Mouse (Mus musculus) embryonic facial prominence, embryonic 13.5 days (tissue): ENCODE data around the gene Pcdh11x. TPM values are rescaled to one million over a fixed set of nuclear protein-coding genes. Genes with fewer than 3 reads are reported as not detected.
"Not testable (repeated sequence)": the region's sequence is repeated elsewhere in the genome, so short reads cannot be mapped to it uniquely, and the experiment has no call there.

ENCODE experiments used
- ATAC-seq: fragments of 200-750 bp; cut with Nextera tagmentation; 2 replicates; pipeline ENCODE4 v1.8.0; 2017; ENCODE audit warnings: low read depth; ENCODE audit not compliant: insufficient number of reproducible peaks, insufficient read depth, low FRiP score, low TSS enrichment
- H3K27ac ChIP-seq: fragments of 300-500 bp; sonication (generic); 2 replicates; pipeline ENCODE4 v1.5.1; 2015; ENCODE audit warnings: moderate library complexity, mild to moderate bottlenecking, inconsistent platforms
- H3K27me3 ChIP-seq: fragments of 300-500 bp; sonication (generic); 2 replicates; pipeline ENCODE4 v1.6.1; 2015; ENCODE audit warnings: mild to moderate bottlenecking, inconsistent platforms
- H3K36me3 ChIP-seq: fragments of 300-500 bp; sonication (generic); 2 replicates; pipeline ENCODE4 v1.6.1; 2015; ENCODE audit warnings: mild to moderate bottlenecking, inconsistent platforms
- H3K4me1 ChIP-seq: fragments of 300-500 bp; sonication (generic); 2 replicates; pipeline ENCODE4 v1.6.1; 2015; ENCODE audit warnings: inconsistent platforms
- H3K4me2 ChIP-seq: fragments of 300-500 bp; sonication (generic); 2 replicates; pipeline ENCODE4 v1.6.1; 2015; ENCODE audit warnings: moderate library complexity, mild to moderate bottlenecking, inconsistent platforms
- H3K4me3 ChIP-seq: fragments of 300-500 bp; sonication (generic); 2 replicates; pipeline ENCODE4 v1.5.1; 2015; ENCODE audit warnings: mild to moderate bottlenecking, inconsistent platforms
- H3K9ac ChIP-seq: fragments of 300-500 bp; sonication (generic); 2 replicates; pipeline ENCODE4 v1.6.1; 2015; ENCODE audit warnings: mild to moderate bottlenecking, inconsistent platforms
- H3K9me3 ChIP-seq: fragments of 300-500 bp; sonication (generic); 2 replicates; pipeline ENCODE4 v1.6.1; 2016; ENCODE audit warnings: inconsistent platforms
- WGBS: fragments of 180-500 bp; shearing (Covaris S2); methylation state at CpG from one replicate; pipeline ENCODE4 v1.1.7; 2015; ENCODE audit warnings: mixed read lengths; 5-methylcytosine and 5-hydroxymethylcytosine counted together
- polyA plus RNA-seq: library from polyadenylated mRNA; unstranded; fragments of >200 nt; fragmentation: Nextera tagmentation; extraction: Ambion mirVana; gene quantifications from 2 replicates; pipeline ENCODE4 v1.2.1, GENCODE M21; 2015

Pcdh11x gene
- 10.7 and 12.3 TPM in 2 replicates for polyA plus RNA-seq

- WGBS = 12% methylated on average over 36 of the region's 40 CpGs
- Histone ChIP-seq H3K4me1 (no peaks in the 10 kb centered on the region), H3K36me3 (no peaks in the 10 kb centered on the region), H3K27ac (no peak within 1 kb of the TSS), H3K27me3 (peaks cover 14% of the 10 kb centered on the region), H3K4me3 (peak within 1 kb of the TSS; percentile 49), H3K9me3 (no peaks in the 10 kb centered on the region), H3K9ac (peak within 1 kb of the TSS; percentile 69), H3K4me2 (peak within 1 kb of the TSS; percentile 71)
- peak; percentile 74 for ATAC-seq
These were observed at the start of gene Pcdh11x for GRCm38 (mm10) chrX:120290011-120290899. Gene Pcdh11x (plus strand): TSS chrX:120290259.

GRCm38 (mm10) chrX:120260089-120260488 is 30.0 kb upstream of the Pcdh11x start:
- no peak overlapping the region for H3K9ac ChIP-seq
- no peaks in the 10 kb centered on the region for H3K4me1 ChIP-seq
- no peaks in the 10 kb centered on the region for H3K27me3 ChIP-seq
- no peak overlapping the region for H3K4me3 ChIP-seq
- 76% methylated on average over 2 of the region's 2 CpGs for WGBS
- no peak for ATAC-seq
- no peak overlapping the region for H3K27ac ChIP-seq
- no peak overlapping the region for H3K4me2 ChIP-seq
- no peaks in the 10 kb centered on the region for H3K36me3 ChIP-seq
- H3K9me3 ChIP-seq = no peaks in the 10 kb centered on the region

- Histone ChIP-seq H3K4me1 (no peaks in the 10 kb centered on the region), H3K9ac (no peak overlapping the region), H3K9me3 (no peaks in the 10 kb centered on the region), H3K27ac (no peak overlapping the region), H3K4me3 (no peak overlapping the region), H3K27me3 (no peaks in the 10 kb centered on the region), H3K4me2 (no peak overlapping the region), H3K36me3 (no peaks in the 10 kb centered on the region)
- ATAC-seq = no peak
These were observed 4.5 kb upstream of the Pcdh11x start for GRCm38 (mm10) chrX:120285522-120285921.

GRCm38 (mm10) chrX:120287502-120287901 is 2.6 kb upstream of the Pcdh11x start:
- H3K36me3 ChIP-seq = no peaks in the 10 kb centered on the region
- H3K9me3 ChIP-seq = no peaks in the 10 kb centered on the region
- no peaks in the 10 kb centered on the region for H3K4me1 ChIP-seq
- H3K4me2 ChIP-seq = no peak overlapping the region
- H3K4me3 ChIP-seq = no peak overlapping the region
- 18% methylated on average over 1 of the region's 1 CpGs for WGBS
- peaks cover 9% of the 10 kb centered on the region for H3K27me3 ChIP-seq
- no peak for ATAC-seq
- H3K27ac ChIP-seq = no peak overlapping the region
- H3K9ac ChIP-seq = no peak overlapping the region

- ATAC-seq = no peak
- H3K9ac ChIP-seq = peak overlapping the region; percentile 69
- WGBS = 20% methylated on average over 18 of the region's 18 CpGs
These were observed 831 bp downstream of the Pcdh11x start for GRCm38 (mm10) chrX:120290900-120291280.

GRCm38 (mm10) chrX:120291696-120292095 is 1.6 kb downstream of the Pcdh11x start:
- Histone ChIP-seq H3K9me3 (no peaks in the 10 kb centered on the region), H3K4me2 (peak overlapping the region; percentile 71), H3K4me1 (no peaks in the 10 kb centered on the region), H3K27me3 (peaks cover 14% of the 10 kb centered on the region), H3K9ac (no peak overlapping the region; the same call in 1 of the 2 replicates), H3K27ac (no peak overlapping the region), H3K4me3 (peak overlapping the region; percentile 49), H3K36me3 (no peaks in the 10 kb centered on the region)
- WGBS = 17% methylated on average over 13 of the region's 13 CpGs
- no peak for ATAC-seq

More at GRCm38 (mm10) chrX:120290900-120291280, 831 bp downstream of the Pcdh11x start:
- Histone ChIP-seq H3K4me3 (peak overlapping the region; percentile 49), H3K4me1 (no peaks in the 10 kb centered on the region), H3K9me3 (no peaks in the 10 kb centered on the region), H3K36me3 (no peaks in the 10 kb centered on the region), H3K4me2 (peak overlapping the region; percentile 71), H3K27me3 (peaks cover 14% of the 10 kb centered on the region), H3K27ac (no peak overlapping the region)

- Histone ChIP-seq H3K36me3 (no peaks in the 10 kb centered on the region), H3K27ac (no peak overlapping the region), H3K9ac (peak overlapping the region; percentile 59), H3K9me3 (no peaks in the 10 kb centered on the region), H3K27me3 (peaks cover 14% of the 10 kb centered on the region), H3K4me1 (no peaks in the 10 kb centered on the region), H3K4me3 (peak overlapping the region; percentile 49), H3K4me2 (peak overlapping the region; percentile 71)
- peak; percentile 43; the same call in 1 of the 2 replicates for ATAC-seq
- 8% methylated on average over 41 of the region's 46 CpGs for WGBS
These were observed 3.0 kb downstream of the Pcdh11x start for GRCm38 (mm10) chrX:120292832-120293750.

- no peak overlapping the region for H3K27ac ChIP-seq
- H3K36me3 ChIP-seq = no peaks in the 10 kb centered on the region
- no peaks in the 10 kb centered on the region for H3K9me3 ChIP-seq
- ATAC-seq = no peak
- H3K27me3 ChIP-seq = no peaks in the 10 kb centered on the region
- H3K4me3 ChIP-seq = no peak overlapping the region
- no peak overlapping the region for H3K4me2 ChIP-seq
- 61% methylated on average over 2 of the region's 2 CpGs for WGBS
- no peaks in the 10 kb centered on the region for H3K4me1 ChIP-seq
- H3K9ac ChIP-seq = no peak overlapping the region
These were observed 11.6 kb downstream of the Pcdh11x start for GRCm38 (mm10) chrX:120301469-120302175.

- 90% methylated on average over 9 of the region's 10 CpGs for WGBS
These were observed 22.9 kb downstream of the Pcdh11x start, which contains the start of gene H2afb3 for GRCm38 (mm10) chrX:120312995-120313394. Gene H2afb3 (minus strand): TSS chrX:120313095.

GRCm38 (mm10) chrX:120466225-120466624 is 176.2 kb downstream of the Pcdh11x start:
- H3K9me3 ChIP-seq = no peaks in the 10 kb centered on the region
- H3K4me3 ChIP-seq = no peak overlapping the region
- no peaks in the 10 kb centered on the region for H3K36me3 ChIP-seq
- no peak overlapping the region for H3K4me2 ChIP-seq
- no peak overlapping the region for H3K9ac ChIP-seq
- ATAC-seq = no peak
- 41% methylated on average over 1 of the region's 1 CpGs for WGBS
- no peak overlapping the region for H3K27ac ChIP-seq
- H3K4me1 ChIP-seq = no peaks in the 10 kb centered on the region
- no peaks in the 10 kb centered on the region for H3K27me3 ChIP-seq

More at GRCm38 (mm10) chrX:120312995-120313394, 22.9 kb downstream of the Pcdh11x start, which contains the start of gene H2afb3:
- not testable (repeated sequence) for H3K9ac ChIP-seq, ATAC-seq, H3K4me2 ChIP-seq, H3K9me3 ChIP-seq, H3K4me1 ChIP-seq, H3K36me3 ChIP-seq, H3K4me3 ChIP-seq, H3K27ac ChIP-seq, H3K27me3 ChIP-seq

- no peaks in the 10 kb centered on the region for H3K4me1 ChIP-seq
- H3K27me3 ChIP-seq = no peaks in the 10 kb centered on the region
- no peak overlapping the region for H3K27ac ChIP-seq
- no peaks in the 10 kb centered on the region for H3K36me3 ChIP-seq
- no peak overlapping the region for H3K4me3 ChIP-seq
- no peak overlapping the region for H3K4me2 ChIP-seq
- ATAC-seq = no peak
- H3K9me3 ChIP-seq = no peaks in the 10 kb centered on the region
- no peak overlapping the region for H3K9ac ChIP-seq
These were observed 196.4 kb downstream of the Pcdh11x start for GRCm38 (mm10) chrX:120486428-120486827.
